Mouse (Mus musculus): Measurements from ENCODE around the gene Pigg.
"Not testable (repeated sequence)": the region's sequence is repeated elsewhere in the genome, so short reads cannot be mapped to it uniquely, and the experiment has no call there.

Pigg gene

DNA sequence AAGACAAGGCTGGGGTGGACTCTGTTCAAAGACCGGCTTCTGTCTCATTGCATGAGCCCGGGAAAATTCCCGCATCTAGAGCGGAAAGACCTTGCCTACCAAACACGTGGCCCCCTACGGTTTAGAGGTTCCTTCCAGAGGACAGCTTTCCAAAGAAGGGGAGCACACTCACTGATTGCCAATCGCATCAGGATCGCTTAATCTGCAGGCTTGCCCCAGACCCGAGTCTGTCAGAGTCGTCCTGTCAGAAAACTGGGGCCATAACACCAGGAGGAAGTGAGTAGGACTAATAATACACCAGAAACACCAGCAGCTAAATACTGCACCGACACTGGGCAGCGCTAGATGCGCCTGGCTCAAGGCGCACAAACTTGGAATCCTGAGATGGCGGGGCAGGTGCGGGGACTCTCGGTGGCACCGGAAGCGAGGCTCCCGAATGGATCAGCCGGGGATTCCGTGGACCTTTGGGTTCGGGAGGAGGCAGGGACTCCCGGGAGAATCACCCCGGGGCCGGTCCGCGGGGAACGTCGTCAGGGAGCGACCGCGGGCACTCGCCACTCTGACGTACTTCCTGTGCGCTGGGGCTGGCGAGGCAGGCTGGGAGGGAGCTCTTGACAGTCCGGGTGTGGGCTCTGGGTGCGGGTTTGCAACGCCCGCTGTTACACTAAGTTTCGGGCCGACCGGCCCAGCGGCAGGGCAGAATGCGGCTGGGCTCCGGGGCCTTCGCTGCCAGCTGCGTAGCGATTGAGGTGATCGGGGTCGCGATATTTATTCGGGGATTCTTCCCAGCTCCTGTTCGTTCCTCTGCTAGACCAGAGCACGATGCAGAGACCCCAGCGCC is at the start of gene Pigg:
TSS of gene Pigg (plus strand) at position 386 of the 841 bp plus-strand sequence.
- DNase-seq, result peak; percentile 96 to 97

- DNase-seq, result peak; percentile 35 to 48
Observed at GRCm38 (mm10) chr5:108262722-108263121, 49.7 kb upstream of the Pigg start.

GRCm38 (mm10) chr5:108263785-108264184 is 48.6 kb upstream of the Pigg start:
- DNase-seq, result not testable (repeated sequence)

- DNase-seq, result no peak
Observed at GRCm38 (mm10) chr5:108266990-108267389, 45.4 kb upstream of the Pigg start.

DNA sequence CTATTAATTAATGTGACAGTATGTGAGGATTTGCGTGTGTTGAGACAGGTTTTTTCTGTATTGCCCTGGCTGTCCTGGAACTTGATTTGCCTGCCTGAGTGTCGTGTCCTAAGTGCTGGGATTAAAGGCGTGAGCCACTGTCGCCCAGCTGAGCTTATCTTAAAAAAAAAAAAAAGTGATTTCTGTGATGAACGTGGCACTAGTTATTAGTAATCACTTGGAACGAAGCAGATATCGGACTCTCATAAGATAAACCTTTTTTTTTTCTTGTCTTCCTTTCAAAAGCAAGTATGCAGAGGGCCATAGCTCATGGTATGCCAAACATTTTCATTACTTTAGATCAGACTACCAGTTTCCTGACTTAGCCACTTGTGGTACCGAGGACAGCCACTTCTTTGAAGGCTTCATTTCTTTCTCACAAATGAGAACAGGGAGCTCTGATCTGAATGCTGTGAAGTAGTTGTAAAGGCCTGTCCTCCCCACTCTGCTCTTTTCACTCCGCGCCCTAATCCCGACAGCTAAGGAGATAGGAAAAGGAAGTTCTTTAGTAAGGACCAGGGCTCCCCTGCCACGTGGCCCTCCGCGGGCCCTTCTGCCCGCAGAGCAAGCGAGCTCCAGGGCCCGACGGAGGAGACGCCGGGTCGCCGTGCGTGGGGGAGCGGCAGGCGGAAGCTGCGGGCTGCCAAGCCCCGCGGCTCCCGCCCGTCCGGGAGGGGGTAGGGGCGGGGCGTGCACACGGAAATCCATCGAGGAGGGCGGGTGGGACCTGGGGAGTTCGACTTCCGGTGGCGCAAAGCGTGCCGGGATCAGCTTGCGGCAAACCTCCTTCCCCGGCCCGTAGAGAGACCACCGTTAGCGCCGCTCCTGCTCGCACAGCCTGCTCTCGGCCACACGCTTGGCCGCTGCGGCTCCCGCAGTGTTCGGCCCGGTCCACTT is 44.0 kb upstream of the Pigg start, which contains the start of gene Dr1:
TSS of gene Dr1 (plus strand) at position 771 of the 936 bp plus-strand sequence.
- peak; percentile 91 to 95 for DNase-seq

DNA sequence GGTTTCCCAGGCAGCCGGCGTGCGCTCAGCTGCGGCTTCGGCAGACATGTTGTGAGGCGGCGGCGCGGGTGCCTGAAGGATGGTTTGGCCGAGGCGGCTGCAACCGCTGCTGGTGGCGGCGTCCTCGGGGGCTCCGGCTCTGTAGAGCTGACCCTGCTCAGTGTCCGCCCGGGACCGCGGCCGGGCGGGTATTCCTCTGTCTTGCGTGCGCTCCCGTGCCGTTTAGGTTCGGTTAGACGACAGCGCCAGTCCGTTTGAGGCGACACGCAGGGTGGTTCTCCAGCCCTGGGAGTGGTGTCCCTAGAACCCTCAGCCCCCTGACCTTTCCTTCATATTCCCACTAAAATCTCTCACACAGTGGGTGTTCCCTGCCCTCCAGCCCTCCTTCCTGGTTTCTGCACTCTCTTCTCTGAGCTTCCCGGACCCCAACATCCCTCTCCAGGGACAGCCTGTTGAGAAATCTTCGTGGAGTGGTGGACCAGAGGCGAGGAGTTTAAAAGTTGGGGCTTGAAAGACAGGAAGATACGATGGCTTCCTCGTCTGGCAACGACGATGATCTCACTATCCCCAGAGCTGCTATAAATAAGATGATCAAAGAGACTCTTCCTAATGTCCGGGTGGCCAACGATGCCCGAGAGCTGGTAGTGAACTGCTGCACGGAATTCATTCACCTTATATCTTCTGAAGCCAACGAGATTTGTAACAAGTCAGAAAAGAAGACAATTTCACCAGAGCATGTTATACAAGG is 43.2 kb upstream of the Pigg start:
- DNase-seq, result peak in 1 of 2 experiments; percentile 17

DNA sequence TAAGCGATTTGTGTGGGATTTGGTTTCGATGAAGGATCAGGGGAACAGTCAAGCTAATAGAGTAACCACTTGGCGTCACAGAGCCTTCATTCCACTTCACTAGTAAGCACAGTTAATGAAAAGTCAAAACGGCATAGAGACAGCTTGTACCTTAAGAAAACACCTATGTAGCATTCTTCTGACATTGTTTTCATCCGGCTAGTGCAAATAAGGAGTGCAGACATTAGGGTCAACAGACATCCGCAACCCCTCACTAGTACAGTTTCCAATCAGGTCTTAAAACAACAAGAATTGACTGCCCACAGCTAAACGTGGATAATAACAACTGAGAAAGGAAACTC is 42.6 kb upstream of the Pigg start:
- no peak for DNase-seq

DNA sequence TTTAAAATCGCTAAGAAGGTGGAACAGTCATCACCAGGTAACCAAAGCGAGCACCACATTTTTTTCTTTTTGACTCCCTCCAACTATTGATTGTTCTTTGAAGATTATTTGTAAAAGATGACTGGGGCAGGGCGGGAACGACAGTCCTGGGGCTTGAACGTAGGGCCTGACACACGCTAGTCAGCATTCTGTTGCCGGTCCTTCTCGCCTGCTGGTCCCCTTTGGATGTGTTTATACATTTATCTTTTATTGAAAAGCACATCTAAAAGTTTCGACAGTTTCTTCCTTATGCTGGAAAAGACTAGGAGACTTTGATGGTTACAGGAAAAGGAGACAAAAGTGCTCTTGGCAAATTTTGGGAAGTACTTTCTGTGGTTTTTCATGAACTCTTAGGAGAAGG is 42.0 kb upstream of the Pigg start:
- DNase-seq, result no peak

DNA sequence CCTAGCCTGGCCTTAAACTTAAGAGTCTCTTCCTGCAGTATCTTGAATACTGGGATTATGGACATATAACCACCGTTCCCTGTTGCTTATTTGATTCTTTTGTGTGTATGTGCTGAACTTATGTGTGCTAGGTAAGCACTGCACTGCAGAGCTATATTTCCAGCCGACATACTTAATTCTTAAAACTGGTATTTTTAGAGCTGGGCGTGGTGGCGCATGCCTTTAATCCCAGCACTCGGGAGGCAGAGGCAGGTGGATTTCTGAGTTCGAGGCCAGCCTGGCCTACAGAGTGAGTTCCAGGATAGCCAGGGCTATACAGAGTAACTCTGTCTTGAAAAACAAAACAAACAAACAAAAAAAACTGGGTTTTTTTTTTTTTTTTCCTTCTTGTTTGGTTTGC is 41.1 kb upstream of the Pigg start:
- DNase-seq, result not testable (repeated sequence)

GRCm38 (mm10) chr5:108286957-108287356 is 25.5 kb upstream of the Pigg start:
- DNase-seq, result no peak

- DNase-seq, result no peak
Observed at GRCm38 (mm10) chr5:108301567-108301966, 10.8 kb upstream of the Pigg start.

DNA sequence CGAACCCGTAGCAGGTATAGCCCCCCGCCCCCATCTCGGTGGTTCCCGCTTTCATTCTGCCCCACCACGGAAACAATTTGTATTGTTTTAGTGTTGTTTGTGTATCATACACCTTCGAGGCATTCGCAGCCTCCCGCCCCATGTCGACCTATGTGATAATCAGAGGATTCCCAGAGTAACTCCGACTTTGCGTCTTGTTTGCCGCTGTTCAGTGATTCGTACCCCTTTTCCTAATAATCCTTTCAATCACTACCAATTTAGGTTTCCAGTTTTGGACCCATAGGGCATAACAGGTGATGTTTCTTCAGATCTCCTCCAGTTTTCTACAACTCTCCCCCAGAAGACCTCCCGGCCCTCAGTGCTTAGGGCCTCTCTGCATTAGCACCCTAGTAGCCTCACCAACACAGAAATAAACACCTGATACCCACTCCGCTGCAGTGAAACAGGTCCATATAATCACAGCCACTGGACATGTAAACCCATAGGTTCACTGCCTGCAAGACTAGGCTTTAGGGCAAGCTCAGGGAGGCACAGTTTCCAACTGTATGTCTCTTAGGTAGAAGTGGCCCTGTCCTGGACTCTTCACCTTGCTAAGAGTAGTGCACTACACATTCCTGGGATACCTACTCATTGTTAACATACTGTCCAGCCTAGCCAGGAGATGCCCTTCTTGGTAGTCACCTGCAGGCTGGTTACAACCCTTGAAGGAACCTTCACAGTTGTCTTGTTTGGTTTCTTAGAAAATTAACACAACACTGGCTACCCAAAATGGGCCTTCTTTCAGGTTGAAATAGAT is 854 bp downstream of the Pigg start:
- DNase-seq, result peak in 1 of 2 experiments; percentile 7

GRCm38 (mm10) chr5:108331051-108331450 is 18.6 kb downstream of the Pigg start:
- no peak for DNase-seq

DNA sequence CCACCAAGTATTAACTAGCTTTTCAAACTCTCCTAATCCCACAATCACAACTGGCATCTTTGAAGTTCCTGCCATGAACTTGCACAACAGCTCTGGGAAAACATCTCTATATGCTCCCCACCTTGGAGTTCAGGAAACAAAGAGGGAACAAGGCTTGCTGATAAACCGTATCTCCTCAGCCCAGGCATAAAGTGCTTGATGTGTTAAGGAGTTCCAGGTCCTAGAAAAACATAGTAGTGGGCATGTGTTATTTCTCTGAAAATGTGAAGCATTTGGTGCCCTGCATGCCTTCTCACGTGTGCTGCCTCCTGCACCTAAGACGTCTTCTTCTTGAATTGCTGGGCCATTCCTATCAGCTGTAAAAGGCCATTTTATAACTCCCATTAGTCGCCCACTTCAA is 25.0 kb downstream of the Pigg start:
- DNase-seq, result no peak

GRCm38 (mm10) chr5:108338049-108338448 is 25.6 kb downstream of the Pigg start:
- DNase-seq, result no peak

- DNase-seq, result no peak
Observed at GRCm38 (mm10) chr5:108343680-108344170, 31.3 kb downstream of the Pigg start.

DNA sequence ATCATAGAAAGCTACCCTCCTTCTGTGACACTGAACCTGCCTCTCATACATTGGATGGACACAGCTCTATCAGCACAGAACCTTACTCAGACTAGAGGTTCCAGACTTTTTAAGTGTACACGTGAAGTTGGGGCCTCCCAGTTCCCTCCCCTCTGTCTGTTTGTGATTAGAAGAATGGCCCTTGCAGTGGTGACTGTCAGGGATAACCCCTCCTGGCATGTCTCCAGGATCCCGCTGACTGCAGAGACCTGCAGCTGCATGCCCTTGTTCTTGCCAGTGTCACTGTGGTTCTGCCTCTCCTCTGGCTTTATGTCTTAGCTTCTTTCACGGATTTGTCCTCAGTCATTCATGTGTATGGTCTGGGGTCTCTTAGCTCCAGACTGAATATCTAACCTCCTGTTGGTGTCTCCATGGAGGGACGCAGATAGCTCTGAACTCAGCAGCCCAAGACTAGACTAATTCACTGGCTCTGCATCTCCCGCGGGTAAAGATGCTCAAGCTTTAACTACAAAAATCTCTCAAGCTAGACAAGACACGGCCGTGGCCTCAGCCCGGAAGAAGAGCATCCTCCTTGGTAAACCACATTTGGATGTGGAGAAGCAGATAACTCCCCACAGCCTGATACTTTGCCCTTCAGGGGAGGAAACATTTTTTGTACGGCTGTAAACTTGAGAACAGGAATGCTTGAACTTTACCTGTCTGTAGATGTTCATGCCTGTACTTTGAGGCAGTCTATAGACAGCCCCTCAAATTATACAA is 33.1 kb downstream of the Pigg start:
- DNase-seq, result no peak

- no peak for DNase-seq
Observed at GRCm38 (mm10) chr5:108347843-108348242, 35.4 kb downstream of the Pigg start.

DNA sequence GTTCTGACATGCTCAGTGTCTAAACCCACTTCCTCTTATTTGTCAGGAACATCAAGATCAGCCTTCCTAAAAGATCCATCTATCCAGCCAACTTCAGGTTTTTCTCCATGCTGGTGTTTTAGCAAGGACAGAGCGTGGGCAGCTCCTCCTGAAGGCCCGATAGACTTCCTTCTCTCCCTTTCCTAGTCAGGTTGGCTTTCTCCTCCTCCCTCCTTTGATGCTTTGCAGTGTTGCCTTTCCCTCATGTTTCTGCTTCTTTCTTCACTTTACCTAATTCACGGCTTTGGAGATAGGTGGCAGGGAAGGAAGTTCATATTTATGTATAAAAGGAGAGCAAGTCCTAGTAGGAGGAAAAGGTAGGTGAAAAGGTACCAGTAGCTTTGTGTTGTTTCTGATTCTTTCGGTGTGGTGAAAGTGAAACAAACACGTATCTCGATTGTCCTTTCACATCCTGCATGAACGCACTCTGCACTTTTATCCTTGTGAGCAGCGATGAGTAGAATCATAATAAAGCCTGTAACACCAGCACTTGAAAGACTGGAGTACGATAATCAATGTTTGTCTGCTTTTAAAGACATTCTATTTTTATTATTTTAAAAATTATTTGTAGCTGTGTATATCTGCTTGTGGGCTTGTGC is 37.2 kb downstream of the Pigg start:
- DNase-seq, result no peak

DNA sequence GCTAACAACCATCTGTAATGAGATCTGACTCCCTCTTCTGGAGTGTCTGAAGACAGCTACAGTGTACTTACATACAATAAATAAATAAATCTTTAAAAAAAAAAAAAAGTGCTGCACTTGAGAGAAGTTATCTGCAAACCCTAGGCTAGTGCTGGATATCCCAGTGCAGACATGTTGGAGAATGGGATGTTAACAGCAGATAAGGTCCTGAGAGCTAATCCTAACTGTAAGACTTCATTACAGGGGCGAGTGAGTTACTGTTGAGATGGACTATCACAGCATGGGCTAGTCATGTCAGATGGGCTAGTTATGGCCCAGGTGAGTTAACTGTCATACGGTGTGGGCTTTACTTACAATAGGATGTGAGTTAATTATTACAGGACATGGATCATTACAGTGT is 41.6 kb downstream of the Pigg start:
- DNase-seq, result no peak

- DNase-seq, result no peak
Observed at GRCm38 (mm10) chr5:108357862-108358261, 45.5 kb downstream of the Pigg start.

Measured in cerebellum, postnatal 25 days (tissue).